Mouse (Mus musculus): ENCODE measurements around the gene Tcf7l2. TPM values are rescaled to one million over a fixed set of nuclear protein-coding genes. Genes with fewer than 3 reads are reported as not detected.

Gene Tcf7l2
- polyA plus RNA-seq, 1 experiment from 2014 or later: 166 TPM

- DNase-seq (ENCODE audit: low spot score): no peak
- 90% methylated on average over 16 of the region's 16 CpGs for WGBS
- Histone ChIP-seq H3K9me3 (replicated peaks) (no peaks in the 10 kb centered on the region), H3K27me3 (ENCODE audit: low read depth, poor library complexity, severe bottlenecking) (no peaks in the 10 kb centered on the region), H3K27ac (peak overlapping the region; percentile 67; the same call in 1 of the 2 replicates), H3K36me3 (peaks cover 77% of the 10 kb centered on the region), H3K4me3 (no peak overlapping the region), H3K4me1 (peaks cover 19% of the 10 kb centered on the region)
Observed at GRCm38 (mm10) chr19:55925804-55926521, 184.3 kb downstream of the Tcf7l2 start.

GRCm38 (mm10) chr19:55926858-55927673, 185.4 kb downstream of the Tcf7l2 start:
- Histone ChIP-seq H3K36me3 (peaks cover 77% of the 10 kb centered on the region), H3K4me3 (no peak overlapping the region), H3K9me3 (replicated peaks) (no peaks in the 10 kb centered on the region), H3K27me3 (ENCODE audit: low read depth, poor library complexity, severe bottlenecking) (no peaks in the 10 kb centered on the region), H3K27ac (no peak overlapping the region), H3K4me1 (peaks cover 19% of the 10 kb centered on the region)
- 87% methylated on average over 16 of the region's 16 CpGs for WGBS
- DNase-seq (ENCODE audit: low spot score): no peak

- Histone ChIP-seq H3K27ac (no peak overlapping the region), H3K9me3 (replicated peaks) (no peaks in the 10 kb centered on the region), H3K4me3 (no peak overlapping the region), H3K27me3 (ENCODE audit: low read depth, poor library complexity, severe bottlenecking) (no peaks in the 10 kb centered on the region), H3K4me1 (peaks cover 19% of the 10 kb centered on the region), H3K36me3 (peaks cover 74% of the 10 kb centered on the region)
- DNase-seq (ENCODE audit: low spot score): no peak
- WGBS: 86% methylated on average over 9 of the region's 9 CpGs
Observed at GRCm38 (mm10) chr19:55927674-55928061, 186.0 kb downstream of the Tcf7l2 start.

- Histone ChIP-seq H3K36me3 (peaks cover 67% of the 10 kb centered on the region), H3K27me3 (ENCODE audit: low read depth, poor library complexity, severe bottlenecking) (no peaks in the 10 kb centered on the region), H3K9me3 (replicated peaks) (no peaks in the 10 kb centered on the region), H3K27ac (no peak overlapping the region), H3K4me3 (no peak overlapping the region), H3K4me1 (peaks cover 15% of the 10 kb centered on the region)
- 92% methylated on average over 5 of the region's 5 CpGs for WGBS
- no peak for DNase-seq (ENCODE audit: low spot score)
Observed at GRCm38 (mm10) chr19:55928674-55929073, 187.1 kb downstream of the Tcf7l2 start.

- peaks cover 53% of the 10 kb centered on the region for H3K36me3 ChIP-seq
- whole genome bisulfite sequencing: 95% methylated on average over 17 of the region's 17 CpGs
- no peak overlapping the region for H3K4me3 ChIP-seq
- no peaks in the 10 kb centered on the region for H3K9me3 ChIP-seq (replicated peaks)
- H3K27ac ChIP-seq: no peak overlapping the region
- H3K4me1 ChIP-seq: 0 out of 2 replicates have a peak, but pooled peaks cover 5% of the 10 kb centered on the region
- no peaks in the 10 kb centered on the region for H3K27me3 ChIP-seq (ENCODE audit: low read depth, poor library complexity, severe bottlenecking)
- no peak for DNase-seq (ENCODE audit: low spot score)
Observed at GRCm38 (mm10) chr19:55931642-55932041, 190.0 kb downstream of the Tcf7l2 start.

- H3K4me1 ChIP-seq: 0 out of 2 replicates have a peak, but pooled peaks cover 5% of the 10 kb centered on the region
- DNase-seq (ENCODE audit: low spot score): no peak
- H3K4me3 ChIP-seq: no peak overlapping the region
- H3K27me3 ChIP-seq (ENCODE audit: low read depth, poor library complexity, severe bottlenecking): no peaks in the 10 kb centered on the region
- peaks cover 30% of the 10 kb centered on the region for H3K36me3 ChIP-seq
- WGBS: 88% methylated on average over 7 of the region's 7 CpGs
- H3K9me3 ChIP-seq (replicated peaks): no peaks in the 10 kb centered on the region
- no peak overlapping the region for H3K27ac ChIP-seq
Observed at GRCm38 (mm10) chr19:55933947-55934729, 192.5 kb downstream of the Tcf7l2 start.

GRCm38 (mm10) chr19:55934730-55935003, 193.0 kb downstream of the Tcf7l2 start:
- Histone ChIP-seq H3K4me1 (peaks cover 4% of the 10 kb centered on the region), H3K4me3 (no peak overlapping the region), H3K36me3 (peaks cover 24% of the 10 kb centered on the region), H3K9me3 (replicated peaks) (no peaks in the 10 kb centered on the region), H3K27ac (0 out of 2 replicates have a peak overlapping the region, but pooled peaks have one; percentile 44), H3K27me3 (ENCODE audit: low read depth, poor library complexity, severe bottlenecking) (no peaks in the 10 kb centered on the region)
- DNase-seq (ENCODE audit: low spot score): no peak
- 90% methylated on average over 3 of the region's 3 CpGs for WGBS

- peaks cover 27% of the 10 kb centered on the region for H3K4me1 ChIP-seq
- DNase-seq (ENCODE audit: low spot score): no peak
- H3K9me3 ChIP-seq (replicated peaks): no peaks in the 10 kb centered on the region
- no peak overlapping the region for H3K27ac ChIP-seq
- H3K27me3 ChIP-seq (ENCODE audit: low read depth, poor library complexity, severe bottlenecking): no peaks in the 10 kb centered on the region
- 93% methylated on average over 3 of the region's 3 CpGs for WGBS
- peaks cover 3% of the 10 kb centered on the region; the same call in 1 of the 2 replicates for H3K36me3 ChIP-seq
- no peak overlapping the region for H3K4me3 ChIP-seq
Observed at GRCm38 (mm10) chr19:55937026-55937425, 195.4 kb downstream of the Tcf7l2 start.

GRCm38 (mm10) chr19:55938254-55939046, 196.8 kb downstream of the Tcf7l2 start:
- H3K4me3 ChIP-seq: no peak overlapping the region
- no peak for DNase-seq (ENCODE audit: low spot score)
- no peaks in the 10 kb centered on the region for H3K27me3 ChIP-seq (ENCODE audit: low read depth, poor library complexity, severe bottlenecking)
- no peaks in the 10 kb centered on the region for H3K9me3 ChIP-seq (replicated peaks)
- H3K36me3 ChIP-seq: no peaks in the 10 kb centered on the region
- H3K27ac ChIP-seq: 0 out of 2 replicates have a peak overlapping the region, but pooled peaks have one; percentile 44
- H3K4me1 ChIP-seq: peaks cover 35% of the 10 kb centered on the region
- 93% methylated on average over 21 of the region's 21 CpGs for WGBS

- Histone ChIP-seq H3K4me3 (no peak overlapping the region), H3K36me3 (no peaks in the 10 kb centered on the region), H3K27ac (no peak overlapping the region; the same call in 1 of the 2 replicates), H3K27me3 (ENCODE audit: low read depth, poor library complexity, severe bottlenecking) (no peaks in the 10 kb centered on the region), H3K9me3 (replicated peaks) (no peaks in the 10 kb centered on the region), H3K4me1 (peaks cover 35% of the 10 kb centered on the region)
- no peak for DNase-seq (ENCODE audit: low spot score)
- 89% methylated on average over 5 of the region's 5 CpGs for WGBS
Observed at GRCm38 (mm10) chr19:55939090-55939489, 197.5 kb downstream of the Tcf7l2 start.

GRCm38 (mm10) chr19:55939719-55940118, 198.1 kb downstream of the Tcf7l2 start:
- 97% methylated on average over 4 of the region's 4 CpGs for WGBS
- DNase-seq (ENCODE audit: low spot score): no peak
- Histone ChIP-seq H3K36me3 (no peaks in the 10 kb centered on the region), H3K27me3 (ENCODE audit: low read depth, poor library complexity, severe bottlenecking) (no peaks in the 10 kb centered on the region), H3K4me1 (peaks cover 35% of the 10 kb centered on the region), H3K27ac (peak overlapping the region; percentile 42; the same call in 1 of the 2 replicates), H3K4me3 (no peak overlapping the region), H3K9me3 (replicated peaks) (no peaks in the 10 kb centered on the region)

Data from limb, embryonic 10.5 days (tissue).